Mouse (Mus musculus): ENCODE measurements around the gene Gm47959.

DNA sequence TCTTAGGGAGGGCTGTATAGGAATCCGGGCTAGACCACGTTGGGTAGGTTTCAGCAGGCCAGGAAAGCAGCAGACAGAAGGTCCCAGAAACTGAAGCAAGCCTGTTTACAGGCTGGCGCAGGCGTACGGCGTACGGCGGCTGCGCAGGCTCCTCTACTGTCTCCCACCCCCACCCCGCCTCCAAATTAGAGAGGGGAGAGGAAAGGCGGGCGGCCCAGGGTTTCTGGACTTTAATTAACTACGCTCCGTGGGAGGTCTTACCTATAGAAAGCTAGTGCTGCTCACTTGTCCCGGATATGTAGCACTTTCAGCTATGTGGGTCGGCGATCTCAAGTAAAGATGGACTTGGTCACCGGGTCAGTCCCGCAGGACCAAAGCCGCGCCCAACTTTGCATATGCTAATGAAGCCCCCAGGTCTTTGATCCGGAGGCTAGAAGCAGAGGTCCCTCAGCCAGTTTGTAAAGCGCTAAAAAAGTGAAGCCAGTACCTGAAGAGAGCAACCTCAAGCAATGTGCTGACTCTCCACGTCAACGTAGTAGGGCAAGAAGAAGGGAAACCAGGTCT is 37.8 kb downstream of the Gm47959 start, which contains the start of gene Slc19a3:
- TF ChIP-seq POLR2A (IDR thresholded peaks at IDR 0.05; ENCODE audit: low read depth, low read length): peak; percentile 70
- TF ChIP-seq CTCF (IDR thresholded peaks at IDR 0.05; ENCODE audit: borderline replicate concordance, insufficient read depth, low read length): no peak

All from embryonic fibroblast, embryonic 13.5 days (primary cell).